Mouse (Mus musculus) midbrain, embryonic 16.5 days (tissue): ENCODE results near the gene Map3k5. TPM values are rescaled to one million over a fixed set of nuclear protein-coding genes. Genes with fewer than 3 reads are reported as not detected.

Experiments used
- ATAC-seq: fragments of 200-750 bp; cut with Nextera tagmentation; 2 replicates; pipeline ENCODE4 v1.8.0; 2017; ENCODE audit warnings: moderate TSS enrichment
- H3K27ac ChIP-seq: fragments of 300-500 bp; sonication (generic); 2 replicates; pipeline ENCODE4 v1.5.1; 2014; ENCODE audit warnings: mild to moderate bottlenecking, low read length, mixed read lengths
- H3K27me3 ChIP-seq: fragments of 300-500 bp; sonication (generic); 2 replicates; pipeline ENCODE4 v1.6.1; 2014; ENCODE audit warnings: low read depth, low read length, mixed read lengths; ENCODE audit not compliant: control insufficient read depth, insufficient read depth
- H3K36me3 ChIP-seq: fragments of 300-500 bp; sonication (generic); 2 replicates; pipeline ENCODE4 v1.6.1; 2014; ENCODE audit warnings: mild to moderate bottlenecking, low read length, moderate library complexity, mixed read lengths; ENCODE audit not compliant: control insufficient read depth, insufficient read depth
- H3K4me1 ChIP-seq: fragments of 300-500 bp; sonication (generic); 2 replicates; pipeline ENCODE4 v1.6.1; 2014; ENCODE audit warnings: mild to moderate bottlenecking, low read length, mixed read lengths; ENCODE audit not compliant: control insufficient read depth, insufficient read depth
- H3K4me2 ChIP-seq: fragments of 300-500 bp; sonication (generic); 2 replicates; pipeline ENCODE4 v1.6.1; 2014; ENCODE audit warnings: mild to moderate bottlenecking, low read length, mixed read lengths
- H3K4me3 ChIP-seq: fragments of 300-500 bp; sonication (generic); 2 replicates; pipeline ENCODE4 v1.5.1; 2014; ENCODE audit warnings: low read depth, mild to moderate bottlenecking, low read length, moderate library complexity, mixed read lengths
- H3K9ac ChIP-seq: fragments of 300-500 bp; sonication (generic); 2 replicates; pipeline ENCODE4 v1.6.1; 2014; ENCODE audit warnings: low read depth, low read length, mixed read lengths
- H3K9me3 ChIP-seq: fragments of 300-500 bp; sonication (generic); replicated peaks from 2 replicates; pipeline ENCODE4 v1.6.1; 2014; ENCODE audit warnings: mild to moderate bottlenecking, low read length, mixed read lengths; ENCODE audit not compliant: control insufficient read depth, poor library complexity, severe bottlenecking
- WGBS: fragments of 180-500 bp; shearing (Covaris S2); extraction: QIAGEN DNeasy Blood & Tissue Kit; methylation state at CpG from one replicate; pipeline ENCODE4 v1.1.7; 2014; 5-methylcytosine and 5-hydroxymethylcytosine counted together
- polyA plus RNA-seq: library from polyadenylated mRNA; unstranded; fragments of >200 nt; fragmentation: Nextera tagmentation; extraction: Ambion mirVana; gene quantifications from 2 replicates; pipeline ENCODE4 v1.2.1, GENCODE M21; 2015

Gene Map3k5
- polyA plus RNA-seq, 1 experiment from 2014 or later, result 1.2 TPM

GRCm38 (mm10) chr10:19940127-19940526 lies 5.9 kb downstream of the Map3k5 start:
- ATAC-seq, result no peak
- Histone ChIP-seq H3K27ac (no peak overlapping the region), H3K4me2 (no peak overlapping the region), H3K9ac (no peak overlapping the region), H3K4me3 (no peak overlapping the region), H3K9me3 (no peaks in the 10 kb centered on the region), H3K4me1 (no peaks in the 10 kb centered on the region), H3K36me3 (no peaks in the 10 kb centered on the region), H3K27me3 (peaks cover 5% of the 10 kb centered on the region; the same call in 1 of the 2 replicates)
- 88% methylated on average over 7 of the region's 7 CpGs for WGBS

GRCm38 (mm10) chr10:19940626-19941025 lies 6.4 kb downstream of the Map3k5 start:
- Histone ChIP-seq H3K9ac (no peak overlapping the region), H3K27me3 (peaks cover 5% of the 10 kb centered on the region; the same call in 1 of the 2 replicates), H3K27ac (no peak overlapping the region), H3K9me3 (no peaks in the 10 kb centered on the region), H3K36me3 (no peaks in the 10 kb centered on the region), H3K4me1 (no peaks in the 10 kb centered on the region), H3K4me2 (no peak overlapping the region), H3K4me3 (no peak overlapping the region)
- WGBS, result 90% methylated on average over 8 of the region's 8 CpGs
- ATAC-seq, result no peak

DNA sequence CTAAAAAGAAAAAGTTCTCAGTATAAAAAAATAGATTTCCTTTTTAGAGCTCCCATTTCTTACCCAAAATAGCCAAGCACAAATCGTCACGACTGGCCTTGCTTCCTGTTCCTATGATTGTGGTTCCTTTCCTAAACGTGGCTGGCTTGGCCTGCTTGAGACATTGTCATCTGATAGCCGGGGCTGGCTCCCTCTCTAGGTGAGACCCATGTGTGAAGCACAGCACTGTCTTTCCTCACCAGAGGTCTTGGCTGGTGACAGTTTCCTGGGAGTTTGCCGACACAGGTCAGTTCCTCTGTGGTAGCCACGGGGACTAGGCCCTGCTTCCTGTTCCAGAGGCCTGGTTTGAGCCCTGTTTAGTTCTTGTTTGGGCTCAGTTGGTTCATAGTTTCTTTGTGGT lies 6.8 kb downstream of the Map3k5 start:
- Histone ChIP-seq H3K36me3 (no peaks in the 10 kb centered on the region), H3K27me3 (peaks cover 3% of the 10 kb centered on the region; the same call in 1 of the 2 replicates), H3K4me1 (no peaks in the 10 kb centered on the region), H3K4me2 (no peak overlapping the region), H3K27ac (no peak overlapping the region), H3K9ac (no peak overlapping the region), H3K4me3 (no peak overlapping the region), H3K9me3 (no peaks in the 10 kb centered on the region)
- ATAC-seq, result no peak
- 73% methylated on average over 6 of the region's 6 CpGs for WGBS

- H3K36me3 ChIP-seq, result no peaks in the 10 kb centered on the region
- ATAC-seq, result no peak
- H3K4me3 ChIP-seq, result no peak overlapping the region
- WGBS, result 90% methylated on average over 9 of the region's 9 CpGs
- H3K4me2 ChIP-seq, result no peak overlapping the region
- no peaks in the 10 kb centered on the region for H3K4me1 ChIP-seq
- H3K9me3 ChIP-seq, result no peaks in the 10 kb centered on the region
- no peaks in the 10 kb centered on the region; the same call in 1 of the 2 replicates for H3K27me3 ChIP-seq
- no peak overlapping the region for H3K9ac ChIP-seq
- H3K27ac ChIP-seq, result no peak overlapping the region
Measured at GRCm38 (mm10) chr10:19941914-19942313, 7.6 kb downstream of the Map3k5 start.

DNA sequence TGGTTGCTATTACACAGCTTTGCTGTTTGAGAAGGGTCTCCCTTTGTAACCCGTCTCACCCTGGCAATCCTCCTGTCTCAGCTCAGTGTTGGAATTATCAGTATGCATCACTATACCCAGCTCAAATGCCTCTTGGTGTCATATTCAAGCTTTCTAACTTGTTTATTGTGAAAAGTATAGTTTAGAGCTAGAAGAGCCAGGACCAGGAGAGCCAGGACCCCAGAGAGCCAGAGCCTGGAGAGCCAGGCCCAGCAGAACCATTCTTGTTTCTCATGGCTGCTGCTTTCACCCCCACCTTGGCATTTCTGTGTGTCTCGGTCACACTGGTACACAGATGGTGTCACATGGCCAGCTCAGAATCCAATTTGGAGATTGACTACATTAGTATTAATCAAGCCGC lies 8.3 kb downstream of the Map3k5 start:
- no peaks in the 10 kb centered on the region for H3K36me3 ChIP-seq
- no peak overlapping the region for H3K27ac ChIP-seq
- ATAC-seq, result no peak
- no peak overlapping the region for H3K4me2 ChIP-seq
- no peaks in the 10 kb centered on the region for H3K4me1 ChIP-seq
- 92% methylated on average over 3 of the region's 3 CpGs for WGBS
- H3K4me3 ChIP-seq, result no peak overlapping the region
- no peaks in the 10 kb centered on the region for H3K9me3 ChIP-seq
- H3K9ac ChIP-seq, result no peak overlapping the region
- H3K27me3 ChIP-seq, result no peaks in the 10 kb centered on the region; the same call in 1 of the 2 replicates

DNA sequence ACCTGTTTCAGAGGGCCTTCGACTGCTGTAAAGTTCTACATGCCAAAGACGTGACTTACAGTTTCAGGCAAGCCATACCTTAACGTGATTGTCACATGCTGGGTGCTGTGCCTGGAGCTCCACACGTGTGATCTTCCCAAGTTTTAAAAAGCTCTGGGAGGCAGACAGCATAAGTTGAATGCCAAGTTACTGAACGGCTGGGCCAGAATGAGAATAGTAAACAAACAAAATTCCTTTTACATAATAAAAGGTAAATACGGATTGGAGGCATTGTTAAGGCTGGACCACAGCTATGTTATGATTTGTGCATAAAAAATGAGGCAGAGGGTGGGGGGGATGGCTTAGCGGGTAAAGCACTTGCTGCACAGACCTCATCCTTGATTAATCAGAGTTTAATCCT lies 11.4 kb downstream of the Map3k5 start:
- WGBS, result 74% methylated on average over 7 of the region's 7 CpGs
- H3K27ac ChIP-seq, result no peak overlapping the region
- no peak overlapping the region for H3K4me2 ChIP-seq
- no peaks in the 10 kb centered on the region for H3K27me3 ChIP-seq
- no peaks in the 10 kb centered on the region for H3K9me3 ChIP-seq
- no peaks in the 10 kb centered on the region for H3K4me1 ChIP-seq
- no peak for ATAC-seq
- H3K9ac ChIP-seq, result no peak overlapping the region
- H3K4me3 ChIP-seq, result no peak overlapping the region
- no peaks in the 10 kb centered on the region for H3K36me3 ChIP-seq

DNA sequence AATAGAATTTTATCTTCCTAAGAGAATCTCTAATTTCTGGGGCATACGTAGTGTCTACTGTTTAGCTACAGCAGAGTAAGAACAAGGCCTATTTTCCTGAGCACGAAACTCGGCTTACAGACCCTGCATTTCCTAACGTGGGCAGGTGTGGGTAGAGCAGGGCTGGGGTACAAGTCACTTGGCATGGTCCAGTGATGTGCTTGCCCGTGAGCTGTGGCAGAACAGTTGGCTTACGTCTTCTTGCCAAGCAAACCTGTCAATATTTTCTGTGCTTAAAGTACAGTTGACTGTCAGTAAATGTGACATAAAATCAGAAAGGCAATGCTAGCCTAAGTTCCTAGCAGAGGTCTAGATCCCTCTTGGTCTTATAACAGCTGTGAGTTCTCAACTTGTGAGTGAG lies 12.4 kb downstream of the Map3k5 start:
- Histone ChIP-seq H3K36me3 (no peaks in the 10 kb centered on the region), H3K9me3 (no peaks in the 10 kb centered on the region), H3K27ac (no peak overlapping the region), H3K4me2 (no peak overlapping the region), H3K4me1 (no peaks in the 10 kb centered on the region), H3K9ac (no peak overlapping the region), H3K27me3 (no peaks in the 10 kb centered on the region), H3K4me3 (no peak overlapping the region)
- ATAC-seq, result no peak
- 91% methylated on average over 6 of the region's 6 CpGs for WGBS

- Histone ChIP-seq H3K9ac (no peak overlapping the region), H3K27me3 (no peaks in the 10 kb centered on the region), H3K4me3 (no peak overlapping the region), H3K27ac (no peak overlapping the region), H3K4me2 (no peak overlapping the region), H3K36me3 (no peaks in the 10 kb centered on the region), H3K9me3 (no peaks in the 10 kb centered on the region), H3K4me1 (no peaks in the 10 kb centered on the region)
- ATAC-seq, result no peak
- WGBS, result 94% methylated on average over 10 of the region's 10 CpGs
Measured at GRCm38 (mm10) chr10:19947441-19947840, 13.2 kb downstream of the Map3k5 start.

- H3K27me3 ChIP-seq, result no peaks in the 10 kb centered on the region
- no peaks in the 10 kb centered on the region for H3K9me3 ChIP-seq
- H3K4me2 ChIP-seq, result no peak overlapping the region
- H3K9ac ChIP-seq, result no peak overlapping the region
- H3K27ac ChIP-seq, result no peak overlapping the region
- H3K4me1 ChIP-seq, result no peaks in the 10 kb centered on the region
- H3K4me3 ChIP-seq, result no peak overlapping the region
- no peak for ATAC-seq
- H3K36me3 ChIP-seq, result no peaks in the 10 kb centered on the region
- WGBS, result 95% methylated on average over 5 of the region's 5 CpGs
Measured at GRCm38 (mm10) chr10:19947901-19948300, 13.6 kb downstream of the Map3k5 start.

GRCm38 (mm10) chr10:19948381-19948780 lies 14.1 kb downstream of the Map3k5 start:
- H3K9ac ChIP-seq, result no peak overlapping the region
- no peaks in the 10 kb centered on the region for H3K27me3 ChIP-seq
- H3K27ac ChIP-seq, result no peak overlapping the region
- no peaks in the 10 kb centered on the region for H3K36me3 ChIP-seq
- WGBS, result 88% methylated on average over 11 of the region's 11 CpGs
- no peaks in the 10 kb centered on the region for H3K4me1 ChIP-seq
- no peak overlapping the region for H3K4me2 ChIP-seq
- no peaks in the 10 kb centered on the region for H3K9me3 ChIP-seq
- ATAC-seq, result no peak
- H3K4me3 ChIP-seq, result no peak overlapping the region
